Mouse (Mus musculus) liver, adult 2 months (tissue): ENCODE data around the gene Bglap2. TPM values are rescaled to one million over a fixed set of nuclear protein-coding genes. Genes with fewer than 3 reads are reported as not detected.
A peak's percentile ranks its signal among the peaks of the same experiment; 100 is the strongest.
"Not testable (repeated sequence)": the region's sequence is repeated elsewhere in the genome, so short reads cannot be mapped to it uniquely, and the experiment has no call there.

Experiments used
- DNase-seq: peaks from one replicate; pipeline ENCODE4 v3.0.0-alpha.2; 2011; ENCODE audit warnings: low read depth, low spot score; ENCODE audit errors: extremely low read depth
- H3K27ac ChIP-seq: fragments of 200-500 bp; replicated peaks from 2 replicates; pipeline ENCODE4 v1.5.1; 2012; ENCODE audit warnings: low read depth, mild to moderate bottlenecking, control low read depth, inconsistent platforms, low read length; ENCODE audit not compliant: insufficient read depth
- H3K27me3 ChIP-seq: fragments of 200-500 bp; 2 replicates; pipeline ENCODE4 v1.6.1; 2012; ENCODE audit warnings: mild to moderate bottlenecking, moderate library complexity, low read length, inconsistent platforms; ENCODE audit not compliant: control insufficient read depth, insufficient read depth
- H3K36me3 ChIP-seq: fragments of 200-500 bp; 2 replicates; pipeline ENCODE4 v1.6.1; 2012; ENCODE audit warnings: low read length, inconsistent platforms; ENCODE audit not compliant: control insufficient read depth, insufficient read depth
- H3K4me1 ChIP-seq: fragments of 200-500 bp; 2 replicates; pipeline ENCODE4 v1.6.1; 2011; ENCODE audit warnings: low read length; ENCODE audit not compliant: control insufficient read depth, insufficient read depth
- H3K4me3 ChIP-seq: fragments of 200-500 bp; 2 replicates; pipeline ENCODE4 v1.5.1; 2011; ENCODE audit warnings: low read depth, mild to moderate bottlenecking, control low read depth, low read length, moderate library complexity; ENCODE audit not compliant: insufficient read depth
- H3K79me2 ChIP-seq: fragments of 200-500 bp; 2 replicates; pipeline ENCODE4 v1.6.1; 2012; ENCODE audit warnings: inconsistent platforms, mild to moderate bottlenecking, low read length, moderate library complexity; ENCODE audit not compliant: control insufficient read depth, insufficient read depth
- H3K9ac ChIP-seq: fragments of 200-500 bp; 2 replicates; pipeline ENCODE4 v1.6.1; 2012; ENCODE audit warnings: low read depth, mild to moderate bottlenecking, control low read depth, inconsistent platforms, low read length
- WGBS: fragments of 180-500 bp; shearing (Covaris S2); methylation state at CpG from one replicate; pipeline ENCODE4 v1.1.7; 2018; 5-methylcytosine and 5-hydroxymethylcytosine counted together
- polyA plus RNA-seq: library from polyadenylated mRNA; depleted of rRNA; stranded (reverse); fragments of >200 nt; gene quantifications from 2 replicates; pipeline ENCODE4 v1.2.3, GENCODE M21; 2012
- total RNA-seq: library from RNA; depleted of rRNA; stranded (reverse); fragments of >200 nt; gene quantifications from 2 replicates; pipeline ENCODE4 v1.2.3, GENCODE M21; 2014

The Bglap2 gene
- total and polyA plus RNA-seq, 2 experiments, result not detected

DNA sequence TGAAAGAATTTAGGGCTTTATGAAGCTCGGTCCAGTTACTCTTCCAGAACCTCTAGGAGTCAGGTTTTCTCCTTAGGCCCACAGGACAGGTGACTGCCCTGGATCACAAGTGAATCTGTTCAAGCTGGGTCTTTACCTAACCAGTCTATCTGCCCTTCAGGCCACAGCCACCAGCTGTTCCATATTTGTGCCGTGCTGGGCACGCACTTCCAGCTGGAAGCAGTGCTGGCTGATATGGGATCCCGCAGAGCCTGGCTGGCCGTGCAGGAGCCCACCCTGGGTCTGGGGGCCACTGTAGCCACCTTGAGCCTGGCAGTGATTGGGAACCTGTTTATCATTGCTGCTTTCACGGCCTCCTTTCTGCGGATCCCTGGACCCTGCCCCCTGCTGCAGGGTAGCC, 1.9 kb downstream of the Bglap2 start:
- 47% methylated on average over 7 of the region's 7 CpGs for WGBS
- H3K27me3 ChIP-seq, H3K4me1 ChIP-seq, DNase-seq, H3K27ac ChIP-seq, H3K9ac ChIP-seq, H3K4me3 ChIP-seq, H3K79me2 ChIP-seq, H3K36me3 ChIP-seq: not testable (repeated sequence)

DNA sequence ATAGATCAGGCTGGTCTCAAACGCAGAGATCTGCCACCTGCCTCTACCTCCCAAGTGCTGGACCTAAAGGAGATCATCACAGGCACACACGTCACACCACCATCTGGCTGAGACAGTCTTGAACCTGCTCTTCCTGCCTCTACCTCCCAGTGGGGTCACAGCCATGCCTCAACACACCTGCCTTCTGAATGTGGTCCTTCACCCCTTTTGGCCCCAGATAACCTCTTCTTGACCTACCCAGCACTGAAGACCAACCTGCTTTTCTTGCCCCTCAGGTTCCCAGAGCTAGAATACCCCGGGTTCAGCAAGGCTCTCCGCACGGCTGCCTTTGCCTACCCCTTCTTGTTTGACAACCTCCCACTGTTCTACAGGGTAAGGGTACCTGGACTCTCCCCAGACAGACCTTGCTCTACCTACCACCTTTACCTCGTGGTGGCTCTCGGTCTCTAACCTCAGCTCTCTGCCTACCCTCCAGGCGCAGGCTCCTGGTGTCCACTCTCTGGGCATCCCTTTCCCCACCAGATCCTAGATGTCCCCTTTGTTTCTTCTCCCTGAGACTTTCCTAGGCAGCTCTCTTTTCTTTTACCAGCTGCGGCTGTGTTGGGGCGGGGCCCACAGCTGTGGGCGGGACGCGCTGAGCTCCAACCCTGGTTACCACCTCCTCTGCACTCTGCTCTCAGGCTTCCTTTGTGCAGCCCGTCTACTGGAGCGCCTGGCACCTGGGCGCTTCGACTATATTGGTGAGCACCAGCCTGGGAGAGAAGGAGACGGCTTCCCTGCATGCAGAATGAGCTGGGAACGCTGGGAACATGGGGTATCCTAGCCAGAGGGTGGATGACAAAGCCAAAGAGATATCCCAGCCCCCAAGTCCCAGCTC, 2.5 kb downstream of the Bglap2 start:
- WGBS, result 13% methylated on average over 19 of the region's 19 CpGs
- H3K4me3 ChIP-seq, H3K27me3 ChIP-seq, H3K4me1 ChIP-seq, H3K9ac ChIP-seq, H3K36me3 ChIP-seq, H3K27ac ChIP-seq, H3K79me2 ChIP-seq: not testable (repeated sequence)
- peak; percentile 39 for DNase-seq

- H3K4me3 ChIP-seq, H3K27me3 ChIP-seq, H3K27ac ChIP-seq, H3K36me3 ChIP-seq, DNase-seq, H3K79me2 ChIP-seq, H3K9ac ChIP-seq, H3K4me1 ChIP-seq: not testable (repeated sequence)
- 94% methylated on average over 9 of the region's 9 CpGs for WGBS
Measured at GRCm38 (mm10) chr3:88372643-88373042, 5.9 kb downstream of the Bglap2 start, which contains the start of gene Bglap3. Gene Bglap3, minus strand, starts transcription at chr3:88372743.

GRCm38 (mm10) chr3:88368511-88368910, 10.0 kb downstream of the Bglap2 start:
- H3K27me3 ChIP-seq, H3K27ac ChIP-seq, H3K79me2 ChIP-seq, H3K4me1 ChIP-seq, H3K9ac ChIP-seq, DNase-seq, H3K36me3 ChIP-seq, H3K4me3 ChIP-seq: not testable (repeated sequence)
- 89% methylated on average over 7 of the region's 7 CpGs for WGBS

GRCm38 (mm10) chr3:88367517-88367916, 11.0 kb downstream of the Bglap2 start:
- H3K79me2 ChIP-seq, H3K9ac ChIP-seq, H3K27me3 ChIP-seq, DNase-seq, H3K27ac ChIP-seq, H3K4me3 ChIP-seq, H3K4me1 ChIP-seq, H3K36me3 ChIP-seq: not testable (repeated sequence)
- WGBS, result 56% methylated on average over 3 of the region's 7 CpGs

GRCm38 (mm10) chr3:88366830-88367428, 11.6 kb downstream of the Bglap2 start:
- H3K9ac ChIP-seq, DNase-seq, H3K36me3 ChIP-seq, H3K27ac ChIP-seq, H3K4me1 ChIP-seq, H3K79me2 ChIP-seq, H3K4me3 ChIP-seq, H3K27me3 ChIP-seq: not testable (repeated sequence)
- WGBS, result 10% methylated on average over 22 of the region's 22 CpGs
